Mouse (Mus musculus) heart, postnatal 0 days (tissue): ENCODE results near the gene Ift43.

ENCODE experiments used
- CTCF ChIP-seq: IDR thresholded peaks from 2 replicates; pipeline ENCODE4 v1.5.1; 2016; ENCODE audit warnings: antibody characterized with exemption, control low read depth, low read depth
- EP300 ChIP-seq: IDR thresholded peaks from 2 replicates; pipeline ENCODE4 v1.6.1; 2016; ENCODE audit warnings: antibody characterized with exemption, low read depth

DNA sequence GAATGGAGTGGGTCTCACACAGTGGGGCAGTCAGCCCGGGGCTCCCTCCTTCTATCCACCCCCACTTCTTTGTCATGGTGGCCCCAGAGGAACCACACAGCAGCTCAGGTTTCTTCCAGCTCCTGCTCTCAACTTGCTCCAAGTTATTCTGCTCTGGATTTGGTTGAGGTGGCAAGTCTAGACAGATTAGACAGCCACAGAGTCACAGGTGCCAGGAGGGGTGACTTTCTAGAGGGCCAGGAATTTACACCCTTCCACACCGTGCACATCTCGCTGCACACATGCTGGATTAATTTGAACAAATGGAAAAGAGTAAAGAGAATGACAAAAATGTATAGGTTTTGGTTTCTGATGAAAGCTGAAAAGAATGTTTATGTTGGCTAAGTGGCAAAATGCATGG, 18.4 kb downstream of the Ift43 start:
- TF ChIP-seq CTCF = no peak
- no peak for TF ChIP-seq EP300
